Mouse (Mus musculus) heart, postnatal 25 days (tissue): ENCODE data around the gene Slx1b. TPM values are rescaled to one million over a fixed set of nuclear protein-coding genes. Genes with fewer than 3 reads are reported as not detected.
A peak's percentile ranks its signal among the peaks of the same experiment; 100 is the strongest.
"Not testable (repeated sequence)": the region's sequence is repeated elsewhere in the genome, so short reads cannot be mapped to it uniquely, and the experiment has no call there.

ENCODE experiments used
- DNase-seq: peaks from one replicate; pipeline ENCODE4 v3.0.0; 2022; ENCODE audit warnings: low spot score
- intact Hi-C: fragments of 180-260 bp; cut with DNase I; formaldehyde crosslinking; loops from one replicate; pipeline ENCODE4 v1.15.1; 2025
- total RNA-seq, 2 experiments: library from RNA; stranded (reverse); gene quantifications; 2 replicates each; pipeline ENCODE4 v1.2.3; 2021

Gene Slx1b
- 1 to 10 TPM; 4.3 to 4.5 TPM for total RNA-seq

DNA sequence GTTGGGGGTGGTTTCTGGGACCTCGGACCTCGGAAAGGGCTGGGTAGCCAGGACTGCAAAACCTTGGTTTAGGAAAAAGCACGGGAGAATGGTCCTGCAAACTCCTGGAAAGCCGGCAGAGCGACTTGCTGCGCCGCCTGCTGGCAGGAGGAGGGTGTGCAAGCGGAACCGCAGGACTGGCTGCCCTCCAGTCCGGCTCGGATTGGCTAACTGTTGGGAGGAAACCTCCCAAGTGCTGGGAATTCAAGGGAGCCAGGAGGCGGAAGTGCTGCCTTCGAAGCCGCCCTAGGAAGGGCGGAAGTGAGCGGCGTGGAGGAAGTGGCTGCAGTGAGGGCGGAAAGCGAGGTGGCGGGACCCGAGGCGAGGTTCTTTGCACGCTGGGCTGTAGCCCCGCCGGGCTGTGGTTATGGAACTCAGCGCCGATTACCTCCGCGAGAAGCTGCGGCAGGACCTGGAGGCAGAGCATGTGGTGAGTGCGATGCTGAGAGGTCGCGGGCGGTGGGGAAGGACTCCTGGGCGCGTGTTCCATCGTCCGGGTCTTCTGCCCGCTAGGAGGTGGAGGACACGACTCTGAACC, at the start of gene Slx1b:
Slx1b (minus strand) TSS at position 154 of the 577 bp plus-strand sequence.
- intact Hi-C loops, result no loop called here
- peak; percentile 94 for DNase-seq

DNA sequence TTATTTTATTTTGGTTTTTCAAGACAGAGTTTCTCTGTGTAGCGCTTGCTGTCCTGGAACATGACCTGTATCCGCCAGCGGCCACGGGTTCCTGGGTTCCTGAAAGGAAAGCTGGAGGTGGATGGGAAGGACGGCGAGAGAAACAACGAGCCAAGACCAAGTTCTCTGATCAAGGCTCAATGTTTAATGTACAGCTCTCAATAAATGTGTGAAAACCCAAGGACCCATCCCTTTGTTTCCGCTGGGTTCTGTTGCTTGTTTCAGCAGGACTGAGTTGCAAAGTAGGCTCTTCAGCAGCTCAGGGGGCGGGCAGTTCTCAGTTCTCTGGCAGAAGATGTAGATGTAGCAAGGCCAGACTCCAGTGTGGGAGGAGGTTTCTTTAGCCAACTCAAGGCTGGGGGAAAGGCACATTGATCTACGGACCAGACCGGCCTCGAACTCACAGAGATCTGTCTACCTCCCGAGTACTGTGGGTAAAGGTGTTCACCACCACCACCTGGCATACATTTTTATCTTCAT, 46.4 kb upstream of the Slx1b start:
- no peak for DNase-seq
- intact Hi-C loops, result no loop called here

DNA sequence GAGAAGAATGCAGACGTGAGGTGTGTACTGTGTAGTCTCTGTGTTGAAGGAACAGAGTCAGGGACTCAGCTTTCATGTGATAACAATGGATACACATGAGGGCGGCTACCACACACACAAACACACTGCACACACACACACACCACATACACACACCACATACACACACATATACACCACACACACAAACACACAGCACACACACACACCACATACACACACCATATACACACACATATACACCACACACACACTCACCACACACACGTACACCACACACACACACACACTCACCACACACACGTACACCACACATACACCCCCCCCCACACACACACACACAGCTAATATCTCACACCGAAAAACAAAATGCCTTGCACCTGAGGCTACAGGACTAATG, 45.9 kb upstream of the Slx1b start:
- no peak for DNase-seq
- intact Hi-C loops, result no loop called here

DNA sequence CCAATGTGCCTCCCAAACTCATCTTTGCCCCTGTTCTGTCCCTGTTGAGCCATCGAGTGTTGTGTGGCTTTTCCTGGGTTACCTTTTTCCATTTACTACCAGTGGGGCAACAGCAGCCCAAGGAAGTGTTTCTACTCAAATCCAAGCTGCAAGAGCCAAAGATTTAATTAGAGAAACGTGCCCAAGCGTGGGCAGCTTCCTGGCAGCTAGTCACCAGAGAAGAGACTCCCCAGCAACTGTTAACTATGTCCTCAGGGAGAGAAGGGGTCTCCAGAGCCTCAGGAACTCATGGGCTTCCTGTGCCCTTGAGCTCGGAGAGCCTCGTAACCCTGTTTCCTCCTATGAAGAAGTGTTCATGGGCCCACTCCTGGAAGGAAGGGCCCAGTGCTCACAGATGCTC, 45.4 kb upstream of the Slx1b start:
- DNase-seq, result no peak
- intact Hi-C loops, result no loop called here

DNA sequence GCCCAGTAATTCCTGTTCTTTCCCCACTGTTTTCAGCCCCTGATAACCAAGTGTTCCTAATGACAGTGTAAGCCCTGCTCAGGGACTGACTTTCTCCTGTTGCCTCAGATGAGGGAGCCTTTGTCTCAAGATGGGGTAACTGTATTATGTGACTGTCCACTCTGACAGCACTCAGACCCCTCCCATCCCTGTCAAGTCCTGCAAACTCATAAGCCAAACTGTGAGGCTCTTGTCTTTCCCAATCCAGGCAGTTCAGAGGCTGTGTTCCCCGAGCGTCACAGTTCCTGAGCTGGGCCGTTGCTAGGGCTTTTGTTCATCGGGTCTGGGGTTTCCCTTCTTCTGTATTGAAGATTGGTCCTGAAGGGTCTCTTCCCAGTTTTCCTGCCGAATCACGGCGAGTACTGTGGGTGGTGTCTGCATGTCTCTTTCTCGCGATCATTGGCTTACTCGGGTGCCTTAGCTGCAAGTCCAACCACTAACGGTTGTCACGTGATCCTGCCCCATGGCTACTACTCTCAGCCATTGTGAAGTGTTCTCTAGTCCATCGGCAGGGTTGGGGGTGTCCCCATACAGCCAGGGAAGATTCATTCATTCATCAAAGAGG, 44.6 kb upstream of the Slx1b start:
- no peak for DNase-seq
- intact Hi-C loops, result no loop called here

DNA sequence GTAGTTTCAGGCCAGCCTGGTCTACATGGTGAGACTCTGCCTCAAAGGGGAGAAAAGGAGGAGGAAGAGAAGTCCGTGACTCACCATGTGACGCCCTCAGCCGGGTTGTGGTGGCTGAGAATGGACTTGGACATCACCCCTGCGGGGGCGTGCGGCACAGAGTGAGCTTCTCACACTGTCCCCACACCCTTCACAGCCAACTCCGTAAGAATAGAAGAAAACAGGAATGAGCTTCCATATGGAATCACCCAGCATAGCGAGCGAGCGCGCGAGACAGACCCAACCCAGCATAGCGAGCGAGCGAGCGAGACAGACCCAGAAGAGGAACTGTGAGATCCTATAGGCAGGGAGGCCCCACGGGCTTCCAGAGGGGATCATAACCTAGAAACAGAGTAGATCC, 44.0 kb upstream of the Slx1b start:
- no peak for DNase-seq
- intact Hi-C loops, result no loop called here

DNA sequence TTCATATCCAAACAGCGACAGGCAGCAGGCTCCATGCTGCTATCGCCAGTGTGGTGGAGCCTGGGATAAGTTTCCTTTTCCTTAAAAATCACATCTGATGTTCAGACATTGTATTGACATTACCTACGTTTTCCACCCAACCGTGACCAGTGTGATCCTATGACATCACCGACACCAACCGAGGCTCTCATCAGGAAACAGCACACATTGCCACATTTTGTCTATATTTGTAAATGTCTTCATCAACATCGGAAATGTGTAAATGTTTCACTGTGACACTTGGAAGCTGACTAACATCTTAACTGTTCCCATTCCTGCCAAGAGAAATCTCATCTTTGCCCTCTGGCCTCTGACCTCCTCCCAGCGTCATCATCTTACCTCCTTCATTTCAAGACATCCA, 40.5 kb upstream of the Slx1b start:
- no peak for DNase-seq
- intact Hi-C loops, result no loop called here

DNA sequence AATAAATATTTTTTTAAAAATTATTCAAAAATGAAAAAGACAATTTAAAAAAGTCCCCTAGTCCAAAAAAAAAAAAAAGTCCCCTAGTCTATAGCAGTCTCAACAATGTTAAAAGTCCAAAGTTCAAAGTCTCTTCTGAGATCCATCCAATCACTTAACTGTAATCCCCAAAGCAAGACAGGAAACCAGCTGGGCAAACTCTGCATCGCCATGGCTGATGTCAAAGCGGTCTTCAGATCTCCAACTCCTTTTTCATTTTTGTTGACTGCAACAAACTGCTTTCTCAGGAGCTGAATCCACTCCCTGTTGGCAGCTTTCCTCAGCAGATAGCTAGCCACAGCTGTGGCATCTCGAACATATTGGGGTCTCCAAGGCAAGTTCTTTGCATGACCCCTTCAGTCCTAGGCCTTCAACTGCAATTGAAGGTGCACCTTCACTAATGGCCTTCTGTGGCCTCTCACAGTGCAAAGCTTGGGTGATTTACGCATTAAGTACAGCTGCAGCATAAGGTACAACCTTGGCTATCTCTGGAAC, 34.7 kb upstream of the Slx1b start:
- DNase-seq, intact Hi-C loops: not testable (repeated sequence)

DNA sequence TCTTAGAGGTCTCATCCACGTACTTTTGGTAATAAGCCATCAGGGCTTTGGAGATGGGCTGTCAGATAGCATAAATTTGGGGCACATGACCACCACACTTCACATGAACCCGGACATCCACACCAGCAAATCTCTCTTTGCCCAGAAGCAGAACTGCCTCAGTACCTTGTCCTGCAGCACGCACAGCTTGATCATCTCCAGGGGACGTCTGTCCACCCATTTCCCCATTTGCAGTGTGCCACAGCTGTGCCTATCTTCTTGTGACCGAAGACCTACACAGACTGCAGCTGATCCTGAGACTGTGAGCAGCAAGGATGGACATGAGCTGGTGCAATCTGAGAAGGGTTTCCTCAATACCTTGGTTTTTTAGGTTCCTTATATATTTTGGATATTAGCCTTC, 30.1 kb upstream of the Slx1b start:
- intact Hi-C loops, result no loop called here
- no peak for DNase-seq

GRCm38 (mm10) chr7:126725077-126725476, 29.5 kb upstream of the Slx1b start:
- intact Hi-C loops, result no loop called here
- no peak for DNase-seq

- intact Hi-C loops, result no loop called here
- no peak for DNase-seq
Observed at GRCm38 (mm10) chr7:126721635-126722034, 26.1 kb upstream of the Slx1b start.

DNA sequence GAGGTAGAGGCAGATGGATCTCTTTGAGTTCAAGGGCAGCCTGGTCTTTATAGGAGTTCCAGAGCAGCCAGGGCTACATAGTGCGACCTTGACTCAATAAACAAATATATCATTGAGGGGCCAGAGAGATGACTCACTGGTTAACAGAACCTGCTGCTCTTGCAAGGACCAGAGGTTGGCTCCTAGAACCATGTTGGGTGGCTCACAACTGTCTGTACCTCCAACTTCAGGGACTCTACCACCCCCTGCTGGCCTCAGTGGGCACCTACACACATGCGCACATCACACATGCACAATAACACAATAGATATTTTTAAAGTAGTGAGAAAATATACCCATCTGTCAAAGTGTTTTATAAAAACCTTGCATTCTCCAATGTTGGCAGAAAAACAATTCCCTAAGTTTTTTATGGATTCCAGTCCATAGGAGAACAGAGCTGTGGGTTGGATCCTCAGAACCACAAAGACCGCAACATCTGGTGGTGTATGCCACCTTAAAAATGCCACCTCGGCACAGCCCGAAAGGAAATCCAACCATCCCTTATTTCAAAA, 23.3 kb upstream of the Slx1b start:
- no peak for DNase-seq
- intact Hi-C loops, result no loop called here

DNA sequence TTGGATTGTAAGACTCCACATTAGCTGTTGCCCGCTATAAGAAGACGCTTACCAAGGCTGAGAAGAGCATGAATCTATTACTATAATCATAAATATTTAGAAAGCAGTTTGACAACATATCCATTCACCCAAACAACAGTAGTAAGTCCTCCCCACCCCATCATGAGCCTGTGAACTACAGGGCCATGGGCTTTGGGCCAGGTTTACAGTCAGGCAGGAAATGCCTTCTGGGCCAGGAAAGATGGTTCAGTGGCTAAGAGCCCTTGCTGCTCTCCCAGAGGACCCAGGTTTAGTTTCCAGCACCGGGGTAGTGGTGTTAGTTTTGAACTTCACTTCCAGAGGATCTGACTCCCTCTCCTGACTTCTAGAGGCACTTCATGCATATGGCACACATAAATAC, 22.0 kb upstream of the Slx1b start:
- intact Hi-C loops, result no loop called here
- no peak for DNase-seq

GRCm38 (mm10) chr7:126715679-126716078, 20.1 kb upstream of the Slx1b start:
- DNase-seq, result no peak
- intact Hi-C loops, result no loop called here

GRCm38 (mm10) chr7:126711910-126712309, 16.3 kb upstream of the Slx1b start:
- no peak for DNase-seq
- intact Hi-C loops, result no loop called here

- intact Hi-C loops, result no loop called here
- DNase-seq, result no peak
Observed at GRCm38 (mm10) chr7:126710266-126710665, 14.7 kb upstream of the Slx1b start.

DNA sequence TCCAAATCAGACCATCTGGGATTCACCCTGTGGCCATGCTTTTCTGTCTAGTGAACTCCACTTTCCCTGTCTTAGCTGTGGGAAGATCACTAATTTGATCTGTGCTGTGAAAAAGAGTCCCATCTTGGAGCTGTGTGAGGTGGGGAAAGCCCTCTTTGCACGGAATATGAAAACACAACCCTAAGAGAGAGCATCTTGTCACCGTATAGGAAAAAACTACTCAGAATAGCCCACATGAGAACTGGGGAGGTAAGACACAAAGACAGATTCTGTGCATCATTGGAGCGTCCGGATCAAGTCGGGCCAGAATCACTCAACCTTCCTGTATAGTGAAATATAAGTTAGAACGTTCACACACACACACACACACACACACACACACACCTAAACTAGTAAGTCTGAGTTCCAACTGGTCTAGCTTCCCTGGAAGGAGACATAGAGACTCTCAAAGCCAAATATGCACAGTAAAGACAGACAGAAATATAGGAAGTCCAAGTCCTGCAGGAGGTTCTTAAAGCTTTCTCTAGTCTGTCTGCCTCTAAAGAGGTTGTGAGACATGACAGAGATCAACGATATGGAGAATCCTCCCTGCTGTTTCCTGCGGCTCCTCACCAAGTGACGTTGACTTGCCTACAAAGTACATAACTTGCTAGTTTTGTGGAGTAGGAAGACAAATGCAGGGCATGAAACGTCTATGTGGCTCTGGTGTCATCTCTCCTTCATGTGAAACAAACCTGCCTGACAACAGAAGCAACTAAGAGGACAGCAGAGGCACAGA, 12.8 kb upstream of the Slx1b start:
- intact Hi-C loops, result no loop called here
- no peak for DNase-seq

- DNase-seq, result no peak
- intact Hi-C loops, result no loop called here
Observed at GRCm38 (mm10) chr7:126707442-126708174, 12.0 kb upstream of the Slx1b start, which contains the start of gene Coro1a. TSS of gene Coro1a (minus strand) at chr7:126707787.

DNA sequence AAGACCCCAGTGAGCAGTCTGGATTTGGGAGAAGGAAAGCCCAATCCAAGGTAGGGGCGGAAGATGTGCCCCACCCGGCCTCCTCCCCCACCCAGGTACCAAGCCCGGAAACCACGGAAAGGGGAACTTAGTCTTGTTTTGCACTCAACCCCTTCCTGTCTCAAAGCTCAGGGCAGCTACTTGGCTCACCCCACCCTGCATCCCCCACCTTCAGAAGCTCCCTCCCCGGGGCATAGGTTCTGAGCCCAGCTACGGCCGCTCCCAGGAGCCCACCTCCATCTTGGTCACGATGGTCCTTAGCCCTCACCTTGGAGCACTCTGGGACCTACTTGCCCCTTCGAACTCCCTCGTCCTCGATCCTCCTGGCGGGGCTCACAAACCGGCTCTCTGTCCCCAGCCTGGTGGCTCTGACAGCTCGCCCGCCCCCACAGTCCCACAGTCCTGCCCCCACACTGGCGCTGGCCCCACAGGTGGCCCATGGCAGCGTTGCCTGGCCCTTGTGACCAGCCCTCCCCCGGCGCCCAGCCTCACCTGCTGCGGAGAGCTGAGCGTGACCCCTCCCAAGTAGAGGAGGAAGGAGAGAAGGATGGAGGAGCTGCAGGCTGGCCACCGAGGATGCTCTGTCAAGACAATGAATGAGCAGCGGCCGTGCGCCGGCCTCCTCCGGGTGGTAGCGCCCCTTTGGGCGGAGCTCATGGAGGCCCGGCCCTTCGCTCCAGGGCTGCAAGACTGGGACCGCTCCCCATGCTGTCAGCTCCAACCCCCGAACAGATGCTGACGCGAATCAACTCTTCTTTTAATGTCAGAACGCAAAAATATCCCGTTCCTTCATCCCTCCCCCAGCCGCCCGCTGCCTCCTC, 8.8 kb upstream of the Slx1b start:
- DNase-seq, result no peak
- intact Hi-C loops, result loop anchor here (5.0 kb wide), 2 partner anchors 43 to 222 kb away; no protein-coding TSS in a partner anchor
